Mouse (Mus musculus) ES-E14 (cell line): ENCODE measurements around the gene Map7d1. TPM values are rescaled to one million over a fixed set of nuclear protein-coding genes. Genes with fewer than 3 reads are reported as not detected.

Experiments used
- DNase-seq: peaks from one replicate; pipeline ENCODE4 v3.0.0-alpha.2; 2013; ENCODE audit warnings: low read depth, low spot score
- H3K27ac ChIP-seq: 2 replicates; pipeline ENCODE4 v1.5.1; 2012; ENCODE audit warnings: low read depth, mild to moderate bottlenecking, low read length, moderate library complexity, mixed read lengths; ENCODE audit not compliant: poor library complexity, insufficient read depth, severe bottlenecking
- H3K36me3 ChIP-seq: 2 replicates; pipeline ENCODE4 v1.6.1; 2012; ENCODE audit warnings: mild to moderate bottlenecking, low read length, moderate library complexity, mixed read lengths; ENCODE audit not compliant: control insufficient read depth, poor library complexity, insufficient read depth, severe bottlenecking
- H3K4me1 ChIP-seq, 2 experiments: fragments of 150-350 bp in 1 of 2; sonication (generic) in 1 of 2; 2 replicates each; pipeline ENCODE4 v1.6.1; 2012; ENCODE audit warnings: low read length in 2 of 2, mild to moderate bottlenecking in 1 of 2, mixed read lengths in 1 of 2; ENCODE audit not compliant: control insufficient read depth in 2 of 2, insufficient read depth in 2 of 2, poor library complexity in 1 of 2
- H3K4me3 ChIP-seq, 2 experiments: fragments of 150-350 bp in 1 of 2; sonication (generic) in 1 of 2; 2 replicates each; pipeline ENCODE4 v1.5.1; 2012; ENCODE audit warnings: low read length in 2 of 2, low read depth in 1 of 2, mild to moderate bottlenecking in 1 of 2, mixed read lengths in 1 of 2; ENCODE audit not compliant: insufficient read depth in 1 of 2, poor library complexity in 1 of 2, severe bottlenecking in 1 of 2
- H3K9ac ChIP-seq: 2 replicates; pipeline ENCODE4 v1.6.1; 2012; ENCODE audit warnings: low read depth, mild to moderate bottlenecking, low read length, mixed read lengths; ENCODE audit not compliant: poor library complexity, insufficient read depth, severe bottlenecking
- H3K9me3 ChIP-seq: fragments of 150-350 bp; sonication (generic); 2 replicates; pipeline ENCODE4 v1.6.1; 2012; ENCODE audit warnings: low read depth, mild to moderate bottlenecking, low read length; ENCODE audit not compliant: control insufficient read depth, insufficient read depth
- CHD2 ChIP-seq: IDR thresholded peaks from 2 replicates; pipeline ENCODE4 v1.6.1; 2014; ENCODE audit warnings: mild to moderate bottlenecking, low read depth, low read length, inconsistent platforms
- HCFC1 ChIP-seq: IDR thresholded peaks from 2 replicates; pipeline ENCODE4 v1.6.1; 2012; ENCODE audit warnings: low read length, inconsistent platforms, borderline replicate concordance; ENCODE audit not compliant: insufficient read depth
- MAFK ChIP-seq: IDR thresholded peaks from 2 replicates; pipeline ENCODE4 v1.6.1; 2014; ENCODE audit warnings: mild to moderate bottlenecking, low read depth, low read length, inconsistent platforms; ENCODE audit not compliant: insufficient read depth
- ZC3H11A ChIP-seq: IDR thresholded peaks from 2 replicates; pipeline ENCODE4 v1.6.1; 2012; ENCODE audit warnings: low read depth, mild to moderate bottlenecking, inconsistent platforms, low read length, borderline replicate concordance
- ZNF384 ChIP-seq: IDR thresholded peaks from 2 replicates; pipeline ENCODE4 v1.6.1; 2012; ENCODE audit warnings: low read depth, low read length, inconsistent platforms
- in situ Hi-C, 2 experiments: fragments of 600-800 bp; cut with MboI; formaldehyde crosslinking; loops; one replicate each; pipeline ENCODE4 v1.15.1; 2025; ENCODE audit warnings: low sequenced_read_pairs in 2 of 2, inconsistent platforms in 1 of 2; ENCODE audit not compliant: unreplicated experiment in 2 of 2
- total RNA-seq: library from RNA; depleted of rRNA; stranded (reverse); fragments of 300-350 nt; gene quantifications from 2 replicates; pipeline ENCODE4 v1.2.3, GENCODE M21; 2012

Map7d1 gene
- total RNA-seq, 1 experiment: 27.1 TPM

- Histone ChIP-seq H3K9ac (peak overlapping the region; percentile 2; the same call in 1 of the 2 replicates), H3K4me3 (peak overlapping the region; percentile 62 to 64), H3K27ac (no peak overlapping the region), H3K4me1 (peaks cover 0 to 11% of the 10 kb centered on the region in 2 experiments; a peak in 1 of 4 replicates), H3K36me3 (no peaks in the 10 kb centered on the region), H3K9me3 (no peaks in the 10 kb centered on the region)
- DNase-seq: no peak
- 0 out of 2 replicates have a peak, but pooled peaks have one; percentile 27 for TF ChIP-seq MAFK
- TF ChIP-seq HCFC1: no peak
- in situ Hi-C loops: loop anchor here in 1 of 2 experiments (10.0 kb wide), 1 partner anchor 76 kb away; no protein-coding TSS in a partner anchor
Measured at GRCm38 (mm10) chr4:126300916-126301583, 44.9 kb upstream of the Map7d1 start.

GRCm38 (mm10) chr4:126296617-126297101 is 40.5 kb upstream of the Map7d1 start:
- in situ Hi-C loops: no loop called here
- H3K9me3 ChIP-seq: no peaks in the 10 kb centered on the region
- peak overlapping the region; percentile 46 to 58 for H3K4me3 ChIP-seq
- H3K27ac ChIP-seq: no peak overlapping the region
- DNase-seq: no peak
- peaks cover 0 to 11% of the 10 kb centered on the region in 2 experiments; a peak in 1 of 4 replicates for H3K4me1 ChIP-seq
- H3K36me3 ChIP-seq: no peaks in the 10 kb centered on the region
- TF ChIP-seq CHD2 (no peak), HCFC1 (no peak), ZC3H11A (no peak), ZNF384 (no peak), MAFK (no peak)
- peak overlapping the region; percentile 55 for H3K9ac ChIP-seq

- in situ Hi-C loops: no loop called here
- Histone ChIP-seq H3K9me3 (no peaks in the 10 kb centered on the region), H3K27ac (no peak overlapping the region), H3K36me3 (no peaks in the 10 kb centered on the region), H3K4me1 (peaks cover 0 to 11% of the 10 kb centered on the region in 2 experiments; a peak in 1 of 4 replicates), H3K9ac (no peak overlapping the region), H3K4me3 (no peak overlapping the region)
- no peak for DNase-seq
- no peak for TF ChIP-seq HCFC1
- peak; percentile 68 for TF ChIP-seq ZNF384
Measured at GRCm38 (mm10) chr4:126295937-126296336, 39.8 kb upstream of the Map7d1 start.

GRCm38 (mm10) chr4:126295152-126295551 is 39.0 kb upstream of the Map7d1 start:
- Histone ChIP-seq H3K9me3 (no peaks in the 10 kb centered on the region), H3K4me3 (no peak overlapping the region), H3K36me3 (no peaks in the 10 kb centered on the region), H3K9ac (no peak overlapping the region), H3K4me1 (peaks cover 0 to 8% of the 10 kb centered on the region in 2 experiments; a peak in 1 of 4 replicates), H3K27ac (no peak overlapping the region)
- in situ Hi-C loops: no loop called here
- TF ChIP-seq HCFC1 (no peak), CHD2 (no peak), ZNF384 (no peak)
- DNase-seq: no peak

GRCm38 (mm10) chr4:126291196-126291595 is 35.1 kb upstream of the Map7d1 start:
- DNase-seq: no peak
- H3K4me1 ChIP-seq: peaks cover under 1 to 9% of the 10 kb centered on the region in 2 experiments; a peak in 1 of 4 replicates
- no peak overlapping the region for H3K4me3 ChIP-seq
- H3K9me3 ChIP-seq: no peaks in the 10 kb centered on the region
- H3K27ac ChIP-seq: no peak overlapping the region
- no peak overlapping the region for H3K9ac ChIP-seq
- in situ Hi-C loops: no loop called here
- H3K36me3 ChIP-seq: no peaks in the 10 kb centered on the region
- TF ChIP-seq MAFK (no peak), HCFC1 (no peak), ZC3H11A (no peak), ZNF384 (no peak), CHD2 (no peak)
